Mouse (Mus musculus) forebrain, embryonic 16.5 days (tissue): ENCODE measurements around the gene Slc9a1. TPM values are rescaled to one million over a fixed set of nuclear protein-coding genes. Genes with fewer than 3 reads are reported as not detected.
A peak's percentile ranks its signal among the peaks of the same experiment; 100 is the strongest.

Experiments used
- ATAC-seq: fragments of 200-750 bp; cut with Nextera tagmentation; 2 replicates; pipeline ENCODE4 v1.8.0; 2017; ENCODE audit warnings: mild to moderate bottlenecking, moderate library complexity
- H3K27ac ChIP-seq: fragments of 300-500 bp; sonication (generic); 2 replicates; pipeline ENCODE4 v1.5.1; 2014; ENCODE audit warnings: low read length, control low read depth
- H3K27me3 ChIP-seq: fragments of 300-500 bp; sonication (generic); replicated peaks from 2 replicates; pipeline ENCODE4 v1.6.1; 2014; ENCODE audit warnings: low read length; ENCODE audit not compliant: control insufficient read depth, insufficient read depth
- H3K36me3 ChIP-seq: fragments of 300-500 bp; sonication (generic); 2 replicates; pipeline ENCODE4 v1.6.1; 2014; ENCODE audit not compliant: control insufficient read depth, insufficient read depth
- H3K4me1 ChIP-seq: fragments of 300-500 bp; sonication (generic); replicated peaks from 2 replicates; pipeline ENCODE4 v1.6.1; 2014; ENCODE audit warnings: low read length; ENCODE audit not compliant: control insufficient read depth, insufficient read depth
- H3K4me2 ChIP-seq: fragments of 300-500 bp; sonication (generic); 2 replicates; pipeline ENCODE4 v1.6.1; 2014; ENCODE audit warnings: mild to moderate bottlenecking, low read length, control low read depth
- H3K4me3 ChIP-seq: fragments of 300-500 bp; sonication (generic); replicated peaks from 2 replicates; pipeline ENCODE4 v1.5.1; 2014; ENCODE audit warnings: mild to moderate bottlenecking, low read length, control low read depth
- H3K9ac ChIP-seq: fragments of 300-500 bp; sonication (generic); replicated peaks from 2 replicates; pipeline ENCODE4 v1.6.1; 2014; ENCODE audit warnings: low read depth, low read length, control low read depth
- H3K9me3 ChIP-seq: fragments of 300-500 bp; sonication (generic); 2 replicates; pipeline ENCODE4 v1.6.1; 2016; ENCODE audit warnings: low read length; ENCODE audit not compliant: control insufficient read depth
- WGBS: fragments of 180-500 bp; shearing (Covaris S2); extraction: QIAGEN DNeasy Blood & Tissue Kit; methylation state at CpG from one replicate; pipeline ENCODE4 v1.1.7; 2014; 5-methylcytosine and 5-hydroxymethylcytosine counted together
- polyA plus RNA-seq: library from polyadenylated mRNA; unstranded; fragments of >200 nt; fragmentation: Nextera tagmentation; extraction: Ambion mirVana; gene quantifications from 2 replicates; pipeline ENCODE4 v1.2.1, GENCODE M21; 2015

Slc9a1 gene
- polyA plus RNA-seq, 1 experiment from 2014 or later: 10.7 TPM

DNA sequence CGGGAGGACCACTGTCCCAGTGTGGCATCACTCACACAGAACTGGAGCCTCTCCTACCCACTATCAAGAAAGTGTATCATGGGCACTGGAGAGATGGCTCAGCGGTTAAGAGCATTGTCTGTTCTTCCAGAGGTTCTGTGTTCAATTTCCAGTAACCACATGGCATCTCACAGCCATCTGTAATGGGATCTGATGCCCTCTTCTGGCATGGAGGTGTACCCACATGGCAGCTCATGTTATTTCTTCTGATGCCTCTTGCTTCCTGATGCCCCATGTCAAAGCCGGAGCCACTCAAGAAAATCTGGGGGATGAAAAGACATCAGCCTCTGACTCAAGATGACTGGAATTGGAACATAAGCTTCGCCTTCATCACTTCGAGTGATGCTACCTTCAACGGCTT is 23.8 kb upstream of the Slc9a1 start:
- H3K36me3 ChIP-seq: no peaks in the 10 kb centered on the region
- H3K4me3 ChIP-seq: no peak overlapping the region
- no peak overlapping the region for H3K4me2 ChIP-seq
- no peak for ATAC-seq
- 0 out of 2 replicates have a peak, but pooled peaks cover 2% of the 10 kb centered on the region for H3K27me3 ChIP-seq
- H3K27ac ChIP-seq: no peak overlapping the region
- no peaks in the 10 kb centered on the region for H3K9me3 ChIP-seq
- no peaks in the 10 kb centered on the region for H3K4me1 ChIP-seq
- 90% methylated on average over 6 of the region's 6 CpGs for WGBS
- H3K9ac ChIP-seq: no peak overlapping the region

DNA sequence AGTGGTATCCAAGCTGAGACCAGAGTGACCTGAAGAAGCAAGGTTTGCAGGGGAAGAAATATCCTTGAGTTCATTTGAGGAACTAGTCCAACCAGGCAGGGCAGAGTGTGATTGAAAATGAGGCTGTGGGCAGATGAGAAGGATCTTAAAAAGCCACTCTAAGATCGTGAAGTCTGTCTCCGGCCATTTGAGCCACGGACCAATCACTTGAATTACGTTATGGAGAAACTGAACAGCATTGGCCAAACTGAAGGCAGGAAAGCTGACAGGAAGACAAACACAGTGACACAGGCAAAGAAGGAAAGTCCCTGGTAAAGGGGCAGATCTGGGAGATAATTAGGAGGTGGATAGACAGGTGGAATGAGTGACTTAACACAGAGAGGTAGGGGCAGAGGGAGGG is 22.9 kb upstream of the Slc9a1 start:
- Histone ChIP-seq H3K9ac (no peak overlapping the region), H3K27ac (no peak overlapping the region), H3K4me1 (no peaks in the 10 kb centered on the region), H3K4me3 (no peak overlapping the region), H3K9me3 (no peaks in the 10 kb centered on the region), H3K4me2 (no peak overlapping the region), H3K27me3 (0 out of 2 replicates have a peak, but pooled peaks cover 2% of the 10 kb centered on the region), H3K36me3 (no peaks in the 10 kb centered on the region)
- ATAC-seq: no peak
- 79% methylated on average over 4 of the region's 4 CpGs for WGBS

DNA sequence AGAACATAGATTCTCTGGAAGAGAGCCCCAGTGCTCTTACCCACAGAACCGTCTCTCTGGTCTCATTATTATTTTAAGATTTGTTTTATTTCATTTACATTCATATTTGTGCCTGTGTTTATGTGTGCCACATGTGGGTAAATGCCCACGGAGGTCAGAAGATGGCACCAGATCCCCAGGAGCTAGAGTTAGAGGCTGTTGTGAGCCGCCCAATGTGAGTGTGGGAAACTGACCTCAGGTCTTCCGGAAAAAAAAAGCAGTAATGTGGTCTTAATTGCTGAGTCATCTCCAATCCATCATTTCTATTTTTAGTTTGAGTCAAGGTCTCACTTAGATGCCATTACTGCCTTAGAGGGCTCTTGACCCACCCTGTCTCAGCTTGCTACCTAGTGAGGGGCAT is 21.9 kb upstream of the Slc9a1 start:
- H3K9ac ChIP-seq: no peak overlapping the region
- H3K27ac ChIP-seq: no peak overlapping the region
- H3K36me3 ChIP-seq: no peaks in the 10 kb centered on the region
- H3K4me1 ChIP-seq: no peaks in the 10 kb centered on the region
- H3K9me3 ChIP-seq: no peaks in the 10 kb centered on the region
- no peak overlapping the region for H3K4me3 ChIP-seq
- H3K27me3 ChIP-seq: 0 out of 2 replicates have a peak, but pooled peaks cover 2% of the 10 kb centered on the region
- no peak for ATAC-seq
- H3K4me2 ChIP-seq: no peak overlapping the region
- WGBS: 67% methylated on average over 4 of the region's 4 CpGs

DNA sequence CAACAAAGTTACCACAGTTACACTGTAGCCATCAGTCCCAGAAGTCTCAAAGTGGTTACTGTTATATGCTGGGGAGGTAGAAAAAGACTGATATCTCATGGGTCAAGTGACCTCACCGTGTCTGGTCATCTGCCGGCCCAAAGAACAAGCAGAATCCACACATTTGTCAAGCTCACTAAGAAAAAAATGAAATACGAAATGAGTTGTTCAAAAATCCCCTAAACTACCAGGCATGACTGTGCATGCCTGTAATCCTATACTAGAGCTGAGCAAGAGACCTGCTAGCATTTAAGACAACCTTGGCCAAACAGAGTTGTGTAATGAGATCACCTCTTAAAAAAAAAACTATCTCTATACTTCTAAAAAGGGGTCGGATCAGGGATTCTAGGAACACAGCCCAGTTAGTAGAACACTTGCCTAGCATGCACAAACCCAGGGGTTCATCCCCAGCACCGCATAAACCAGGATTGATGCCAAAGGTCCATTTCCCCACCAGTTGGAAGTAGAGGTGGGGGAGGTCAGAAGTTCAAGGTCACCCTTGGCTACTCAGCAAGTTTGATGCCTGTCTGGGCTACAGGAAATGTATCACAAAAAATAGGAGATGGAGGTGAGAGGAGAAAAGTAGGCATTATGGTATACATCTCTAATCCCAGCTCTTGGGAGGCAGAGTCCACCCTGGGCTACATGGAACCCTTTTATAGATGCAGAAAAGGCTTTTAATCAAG is 21.3 kb upstream of the Slc9a1 start:
- Histone ChIP-seq H3K9me3 (no peaks in the 10 kb centered on the region), H3K4me2 (no peak overlapping the region), H3K9ac (no peak overlapping the region), H3K4me1 (no peaks in the 10 kb centered on the region), H3K4me3 (no peak overlapping the region), H3K36me3 (no peaks in the 10 kb centered on the region), H3K27me3 (no peaks in the 10 kb centered on the region), H3K27ac (no peak overlapping the region)
- ATAC-seq: no peak
- 87% methylated on average over 5 of the region's 5 CpGs for WGBS

DNA sequence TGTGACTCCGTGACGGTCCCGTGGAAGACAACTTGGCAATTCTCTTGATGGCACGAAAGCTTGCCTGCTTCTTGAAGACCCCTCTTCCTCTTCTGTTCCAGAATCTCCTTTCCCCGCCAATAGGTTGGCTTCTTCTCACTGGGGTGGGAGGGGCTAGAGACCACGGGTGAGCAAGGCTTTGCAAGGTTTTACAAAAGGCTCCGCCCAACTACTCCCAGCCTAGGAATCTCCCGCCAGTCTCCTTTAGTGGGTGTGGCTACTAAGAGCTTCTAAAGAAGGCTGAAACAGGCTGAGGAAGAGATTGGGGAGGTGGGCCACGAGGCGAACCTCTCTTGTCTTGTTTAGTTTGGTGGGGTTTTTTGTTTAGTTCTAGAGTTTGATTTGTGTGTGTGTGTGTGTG is 16.7 kb upstream of the Slc9a1 start:
- no peak overlapping the region for H3K4me3 ChIP-seq
- H3K36me3 ChIP-seq: no peaks in the 10 kb centered on the region
- ATAC-seq: no peak
- H3K9ac ChIP-seq: no peak overlapping the region
- 76% methylated on average over 10 of the region's 10 CpGs for WGBS
- H3K27ac ChIP-seq: no peak overlapping the region
- H3K27me3 ChIP-seq: no peaks in the 10 kb centered on the region
- H3K4me1 ChIP-seq: no peaks in the 10 kb centered on the region
- H3K9me3 ChIP-seq: no peaks in the 10 kb centered on the region
- no peak overlapping the region for H3K4me2 ChIP-seq

DNA sequence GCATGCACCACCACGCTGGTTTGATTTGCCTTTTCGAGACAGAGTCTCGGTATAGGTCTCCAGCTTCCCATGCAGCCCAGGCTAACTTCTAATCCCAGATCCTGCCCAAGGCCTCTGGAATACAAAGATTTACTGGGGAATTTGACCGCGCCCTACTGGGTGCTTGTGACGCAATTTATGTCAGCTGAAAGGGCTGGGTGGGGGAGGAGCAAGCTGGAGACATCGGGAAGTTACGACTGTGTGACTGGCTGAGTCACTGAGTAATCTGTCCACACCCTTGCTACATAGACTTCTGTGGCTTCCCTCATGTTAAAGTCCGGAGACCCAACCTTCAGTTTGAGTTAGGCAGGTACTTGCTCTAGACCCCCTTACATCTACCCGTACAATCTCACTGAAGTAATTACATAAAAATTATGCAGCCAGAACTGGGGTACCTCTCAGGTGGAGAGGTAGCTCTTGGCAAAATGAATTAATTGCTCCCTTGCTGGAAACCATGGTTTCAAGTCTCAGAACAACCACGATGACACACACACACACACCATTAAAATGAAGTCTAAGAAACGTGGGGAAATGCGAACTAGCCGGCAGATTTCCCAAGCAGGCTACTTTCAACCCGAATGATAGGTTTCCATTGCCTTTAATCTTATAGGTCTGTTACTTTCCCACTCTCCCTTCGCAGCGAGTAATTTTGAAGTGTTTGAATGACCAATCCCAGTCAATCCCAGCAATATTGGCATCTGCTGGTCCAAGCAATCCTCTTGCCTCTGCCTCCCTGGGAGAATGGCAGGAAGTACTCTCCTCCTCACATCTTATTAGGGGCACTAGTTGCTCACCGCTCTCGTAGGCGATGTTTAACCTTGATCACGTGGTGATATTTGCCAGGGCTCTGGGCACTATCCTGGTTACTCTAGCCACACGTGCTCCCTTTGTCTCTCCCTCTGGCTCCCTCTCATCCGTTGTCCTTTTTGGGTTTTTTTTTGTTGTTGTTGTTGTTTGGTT is 15.8 kb upstream of the Slc9a1 start, which contains the start of gene Wdtc1:
Wdtc1 (minus strand) TSS at position 115 of the 999 bp plus-strand sequence.
- H3K36me3 ChIP-seq: no peaks in the 10 kb centered on the region
- ATAC-seq: no peak
- H3K27me3 ChIP-seq: no peaks in the 10 kb centered on the region
- 90% methylated on average over 23 of the region's 23 CpGs for WGBS
- no peak within 1 kb of the TSS for H3K9ac ChIP-seq
- no peak within 1 kb of the TSS for H3K4me2 ChIP-seq
- H3K27ac ChIP-seq: no peak within 1 kb of the TSS
- no peaks in the 10 kb centered on the region for H3K4me1 ChIP-seq
- no peaks in the 10 kb centered on the region for H3K9me3 ChIP-seq
- no peak within 1 kb of the TSS for H3K4me3 ChIP-seq

DNA sequence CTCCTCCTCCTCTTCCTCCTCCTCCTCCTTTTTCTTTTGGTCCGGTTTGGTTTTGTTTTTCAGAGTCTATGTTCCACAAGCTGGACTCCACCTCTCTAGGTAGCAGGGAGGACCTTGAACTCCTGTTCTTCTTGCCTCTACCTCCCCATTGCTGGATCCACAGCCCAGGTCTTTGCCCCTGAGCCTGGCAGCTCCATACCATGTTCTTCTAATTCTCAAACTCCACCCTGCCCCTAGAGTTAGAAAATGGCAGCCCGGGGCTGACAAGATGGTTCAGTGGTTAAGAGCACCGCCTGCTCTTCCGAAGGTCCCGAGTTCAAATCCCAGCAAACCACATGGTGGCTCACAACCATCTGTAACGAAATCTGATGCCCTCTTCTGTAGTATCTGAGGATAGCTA is 14.9 kb upstream of the Slc9a1 start:
- Histone ChIP-seq H3K9me3 (no peaks in the 10 kb centered on the region), H3K27ac (no peak overlapping the region), H3K4me2 (no peak overlapping the region), H3K4me3 (no peak overlapping the region), H3K9ac (no peak overlapping the region), H3K36me3 (no peaks in the 10 kb centered on the region), H3K27me3 (no peaks in the 10 kb centered on the region), H3K4me1 (no peaks in the 10 kb centered on the region)
- ATAC-seq: no peak
- 88% methylated on average over 6 of the region's 6 CpGs for WGBS

DNA sequence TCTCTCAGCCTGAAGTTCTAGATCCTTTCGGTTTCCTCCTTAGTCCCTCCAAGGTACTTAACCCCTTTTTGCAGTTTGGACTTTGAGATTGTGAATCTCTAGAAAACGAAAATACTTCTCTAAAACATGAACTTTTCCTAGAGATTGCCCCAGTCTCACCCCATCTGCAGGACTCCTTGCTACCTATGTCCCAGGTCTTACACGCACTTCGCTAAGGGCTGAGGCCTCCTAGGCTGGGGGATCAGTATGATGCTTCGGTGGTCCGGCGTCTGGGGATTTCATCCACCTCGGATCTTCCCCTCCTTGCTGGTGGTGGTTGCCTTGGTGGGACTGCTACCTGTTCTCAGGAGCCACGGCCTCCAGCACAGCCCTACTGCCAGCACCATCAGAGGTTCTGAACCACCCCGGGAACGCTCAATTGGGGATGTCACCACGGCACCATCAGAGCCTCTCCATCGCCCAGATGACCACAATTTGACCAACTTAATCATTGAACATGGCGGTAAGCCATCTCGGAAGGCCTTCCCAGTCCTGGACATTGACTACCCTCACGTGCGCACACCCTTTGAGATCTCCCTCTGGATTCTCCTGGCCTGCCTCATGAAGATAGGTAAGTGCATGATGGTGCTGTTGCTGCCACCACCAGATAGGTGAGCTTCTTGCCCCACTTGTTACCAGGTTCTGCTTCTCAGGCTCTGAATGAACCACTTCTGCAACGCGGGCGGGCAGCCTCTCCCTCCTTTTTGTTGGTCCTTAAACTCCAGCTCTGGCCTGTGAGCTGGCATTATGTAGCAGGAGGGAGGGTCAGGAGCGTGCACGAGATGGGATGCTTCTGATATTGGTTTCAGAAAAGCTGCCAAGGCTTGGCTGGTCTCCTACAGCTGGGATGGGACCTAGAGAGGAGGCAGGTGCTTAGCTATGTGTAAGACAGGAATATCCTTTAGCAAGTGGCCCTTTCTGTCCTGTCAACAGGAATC is 1.1 kb downstream of the Slc9a1 start:
- 67% methylated on average over 22 of the region's 22 CpGs for WGBS
- Histone ChIP-seq H3K9me3 (no peaks in the 10 kb centered on the region), H3K4me1 (peaks cover 43% of the 10 kb centered on the region), H3K9ac (peak overlapping the region; percentile 96), H3K4me2 (peak overlapping the region; percentile 89), H3K4me3 (peak overlapping the region; percentile 90), H3K36me3 (no peaks in the 10 kb centered on the region), H3K27ac (no peak overlapping the region; the same call in 1 of the 2 replicates), H3K27me3 (no peaks in the 10 kb centered on the region)
- ATAC-seq: no peak
